Mouse (Mus musculus): ENCODE results near the gene Adcy1.
A peak's percentile ranks its signal among the peaks of the same experiment; 100 is the strongest.
"Not testable (repeated sequence)": the region's sequence is repeated elsewhere in the genome, so short reads cannot be mapped to it uniquely, and the experiment has no call there.

Gene Adcy1

GRCm38 (mm10) chr11:7215703-7216102 is 152.4 kb downstream of the Adcy1 start:
- DNase-seq (ENCODE audit: low read depth): peak; percentile 23

- not testable (repeated sequence) for DNase-seq (ENCODE audit: low read depth)
Measured at GRCm38 (mm10) chr11:7221826-7222225, 158.5 kb downstream of the Adcy1 start.

- DNase-seq (ENCODE audit: low read depth): no peak
Measured at GRCm38 (mm10) chr11:7226200-7226599, 162.9 kb downstream of the Adcy1 start.

- DNase-seq (ENCODE audit: low read depth): no peak
Measured at GRCm38 (mm10) chr11:7226810-7227550, 163.7 kb downstream of the Adcy1 start.

- DNase-seq (ENCODE audit: low read depth): no peak
Measured at GRCm38 (mm10) chr11:7228107-7228506, 164.8 kb downstream of the Adcy1 start.
